Mouse (Mus musculus): ENCODE measurements around the gene Sept9.

- TF ChIP-seq POLR2A (IDR thresholded peaks at IDR 0.05; ENCODE audit: low read depth, low read length), result no peak
- TF ChIP-seq CTCF (IDR thresholded peaks at IDR 0.05; ENCODE audit: extremely low read depth, insufficient read depth, insufficient read length, insufficient replicate concordance), result no peak
Measured at GRCm38 (mm10) chr11:117279993-117280392, 80.5 kb downstream of the Sept9 start.
